8 mouse cellular contexts compared by ENCODE assay signal in genomic region chr2:32342539-32343350, GRCm38 (mm10). TPM values are rescaled to one million over a fixed set of nuclear protein-coding genes. Genes with fewer than 3 reads are reported as not detected.
DNase-seq lines count a peak whose midpoint lies in the region; ATAC-seq lines count a peak whose summit lies in the region.

No protein-coding gene starts in this region.

- H3K4me2 ChIP-seq in kidney, embryonic 14.5 days (replicated peaks; ENCODE audit: low read depth, low read length), result no peak overlapping the region

- no peaks in the 10 kb centered on the region for H3K36me3 ChIP-seq in kidney, embryonic 14.5 days (ENCODE audit: control insufficient read depth, insufficient read depth, low read length)

- H3K27me3 ChIP-seq in kidney, embryonic 14.5 days (ENCODE audit: control insufficient read depth, insufficient read depth, low read length), result no peaks in the 10 kb centered on the region

- DNase-seq in kidney, postnatal 14 days, result no peak
- DNase-seq in cerebellum, postnatal 10 days, result peak; percentile 53 to 59
- DNase-seq in heart, postnatal 25 days (ENCODE audit: low spot score), result peak; percentile 70
- DNase-seq in lung, postnatal 25 days (ENCODE audit: low spot score), result peak; percentile 42
- DNase-seq in embryo, embryonic 9.5 days (ENCODE audit: extremely low spot score), result no peak
- DNase-seq in retina, embryonic 14.5 days (ENCODE audit: low spot score), result no peak

- H3K4me1 ChIP-seq in kidney, embryonic 14.5 days (ENCODE audit: control insufficient read depth, insufficient read depth, low read length), result no peaks in the 10 kb centered on the region

- peak; percentile 47; the same call in 1 of the 2 replicates for ATAC-seq in kidney, embryonic 14.5 days (ENCODE audit: low FRiP score, low TSS enrichment)
- ATAC-seq in inflammation-experienced regulatory T-cells, adult 6 months, result no peak

- 76% methylated on average over 6 of the region's 6 CpGs for WGBS in kidney, embryonic 14.5 days

- intact Hi-C loops in heart, postnatal 25 days (cut with DNase I), result no loop called here

- H3K9ac ChIP-seq in kidney, embryonic 14.5 days (ENCODE audit: low read depth, low read length), result peak overlapping the region; percentile 23; the same call in 1 of the 2 replicates

- no peak overlapping the region for H3K4me3 ChIP-seq in kidney, embryonic 14.5 days (ENCODE audit: low read length)

- H3K9me3 ChIP-seq in kidney, embryonic 14.5 days (ENCODE audit: control insufficient read depth, low read length), result no peaks in the 10 kb centered on the region

- no peak overlapping the region for H3K27ac ChIP-seq in kidney, embryonic 14.5 days (ENCODE audit: low read depth, low read length)

RNA-seq across cellular contexts. Expression of gene Ciz1, which starts 9.4 kb away (rescaled TPM):
- polyA plus RNA-seq in kidney, embryonic 14.5 days (2014; fragmentation: Nextera tagmentation; extraction: Ambion mirVana), result 36.2 and 50.3 TPM in 2 replicates
- 10 to 100 TPM; 25.6 to 32.2 TPM for total RNA-seq in heart, postnatal 25 days (2021)
- polyA plus RNA-seq in inflammation-experienced regulatory T-cells, adult 6 months (2017; shearing (Covaris generic)), result 10 to 100 TPM; 52.5 to 84.8 (median 55.5) TPM

RNA-seq across cellular contexts. Expression of gene Dnm1, which starts 10.4 kb away (rescaled TPM):
- 8.4 and 11.5 TPM in 2 replicates for polyA plus RNA-seq in kidney, embryonic 14.5 days (2014; fragmentation: Nextera tagmentation; extraction: Ambion mirVana)
- 1 to 10 TPM; 5.0 to 5.2 TPM for total RNA-seq in heart, postnatal 25 days (2021)
- not detected for polyA plus RNA-seq in inflammation-experienced regulatory T-cells, adult 6 months (2017; shearing (Covaris generic))

RNA-seq across cellular contexts. Expression of gene 1110008P14Rik, which starts 39.0 kb away (rescaled TPM):
- 50.1 and 52.0 TPM in 2 replicates for polyA plus RNA-seq in kidney, embryonic 14.5 days (2014; fragmentation: Nextera tagmentation; extraction: Ambion mirVana)
- 10 to 100 TPM; 47.7 to 49.6 TPM for total RNA-seq in heart, postnatal 25 days (2021)
- 10 to 100 TPM; 43.1 to 73.3 (median 57.4) TPM for polyA plus RNA-seq in inflammation-experienced regulatory T-cells, adult 6 months (2017; shearing (Covaris generic))

RNA-seq across cellular contexts. Expression of gene Lcn2, which starts 45.3 kb away (rescaled TPM):
- 1.6 and 1.7 TPM in 2 replicates for polyA plus RNA-seq in kidney, embryonic 14.5 days (2014; fragmentation: Nextera tagmentation; extraction: Ambion mirVana)
- 1 to 10 TPM; 3.1 to 3.6 TPM for total RNA-seq in heart, postnatal 25 days (2021)
- under 1 TPM in 1 of 3 experiments, not detected in 2; 0.93 TPM for polyA plus RNA-seq in inflammation-experienced regulatory T-cells, adult 6 months (2017; shearing (Covaris generic))

RNA-seq across cellular contexts. Expression of gene Ptges2, which starts 53.0 kb away (rescaled TPM):
- 32.2 and 36.4 TPM in 2 replicates for polyA plus RNA-seq in kidney, embryonic 14.5 days (2014; fragmentation: Nextera tagmentation; extraction: Ambion mirVana)
- total RNA-seq in heart, postnatal 25 days (2021), result 10 to 100 TPM; 78.1 to 81.2 TPM
- under 1 TPM; 0.32 to 0.63 (median 0.44) TPM for polyA plus RNA-seq in inflammation-experienced regulatory T-cells, adult 6 months (2017; shearing (Covaris generic))

Comparison
In these comparisons a context has a peak if more than half of its experiments do, and no peak if none do; other contexts are left out.
1. DNase-seq: peak in cerebellum, postnatal 10 days (2 of 2), heart, postnatal 25 days (single experiment) and lung, postnatal 25 days (single experiment); none in kidney, postnatal 14 days (single experiment), embryo, embryonic 9.5 days (single experiment) and retina, embryonic 14.5 days (single experiment).